Mouse (Mus musculus): ENCODE results near the gene Ly6g5b. TPM values are rescaled to one million over a fixed set of nuclear protein-coding genes. Genes with fewer than 3 reads are reported as not detected.

Ly6g5b gene
- 1.2 and 2.0 TPM in 2 replicates for polyA plus RNA-seq (2012; rRNA removed)

DNA sequence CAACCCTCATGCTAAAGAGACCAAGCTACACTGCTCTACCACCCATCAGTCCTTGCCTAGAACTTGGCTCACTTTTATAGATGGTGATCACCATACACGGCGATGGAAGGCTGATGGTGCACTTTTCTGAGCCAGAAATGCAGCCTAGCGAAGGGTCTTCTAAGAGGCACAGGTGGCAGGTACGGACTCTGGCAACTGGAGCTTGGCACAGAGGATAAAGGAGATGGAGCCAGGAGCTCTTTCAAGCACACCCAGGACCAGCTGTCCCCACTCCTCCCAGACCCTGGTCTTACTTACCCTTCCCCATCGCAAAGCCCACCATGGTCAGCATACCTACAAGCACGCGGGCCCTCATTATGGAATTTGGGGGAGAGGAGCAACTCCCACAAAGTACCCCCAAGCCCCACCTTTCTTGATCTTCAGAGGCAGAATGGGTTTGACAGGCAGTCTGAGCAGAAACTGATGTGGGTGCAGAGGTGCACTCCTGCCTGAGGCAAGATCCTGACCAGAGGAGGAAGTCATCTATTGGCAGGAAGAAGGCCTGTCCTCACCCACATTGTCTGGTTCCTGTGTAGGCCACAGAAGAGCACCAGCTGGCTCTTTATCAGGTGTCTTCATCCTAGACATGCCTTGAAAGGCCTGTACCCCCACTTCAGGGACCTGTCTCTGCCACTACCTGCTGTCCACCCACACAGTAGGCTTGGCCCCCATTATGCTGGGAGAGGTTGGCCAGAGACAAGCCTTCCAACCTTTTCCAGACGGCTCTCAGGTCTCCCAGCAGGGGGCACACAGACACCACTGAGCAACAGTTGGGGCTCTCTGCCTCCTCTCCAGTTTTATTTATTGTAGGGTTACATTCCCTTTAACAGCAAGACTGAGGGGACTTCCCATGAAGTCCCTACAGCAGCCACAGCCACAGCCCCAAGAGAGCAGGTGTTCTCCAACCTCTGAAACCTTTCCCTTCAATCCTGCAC is at the start of gene Ly6g5b:
Gene Ly6g5b (minus strand): TSS at position 383 of the 974 bp plus-strand sequence.
- no peak for DNase-seq (ENCODE audit: extremely low spot score in 1 of 2, low spot score in 1 of 2)

DNA sequence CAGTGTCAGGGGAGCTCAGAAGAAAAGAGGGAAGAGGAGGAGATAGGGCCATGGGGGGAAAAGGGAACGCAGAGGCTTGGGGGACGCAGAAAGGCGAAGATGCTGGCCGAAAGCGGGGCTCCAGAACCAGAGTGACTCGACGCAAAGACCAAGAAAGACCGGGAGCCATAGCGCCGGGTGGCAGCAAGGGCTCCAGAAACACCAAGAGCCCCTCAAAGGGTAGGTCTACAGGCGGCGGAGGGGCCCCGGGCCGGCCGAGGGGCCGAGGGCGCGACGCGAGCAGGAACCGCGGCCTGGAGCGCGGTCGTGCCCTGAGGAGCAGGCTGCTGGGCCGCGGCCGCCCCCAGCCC is 49.0 kb upstream of the Ly6g5b start:
- no peak for DNase-seq (ENCODE audit: extremely low spot score in 1 of 2, low spot score in 1 of 2)

DNA sequence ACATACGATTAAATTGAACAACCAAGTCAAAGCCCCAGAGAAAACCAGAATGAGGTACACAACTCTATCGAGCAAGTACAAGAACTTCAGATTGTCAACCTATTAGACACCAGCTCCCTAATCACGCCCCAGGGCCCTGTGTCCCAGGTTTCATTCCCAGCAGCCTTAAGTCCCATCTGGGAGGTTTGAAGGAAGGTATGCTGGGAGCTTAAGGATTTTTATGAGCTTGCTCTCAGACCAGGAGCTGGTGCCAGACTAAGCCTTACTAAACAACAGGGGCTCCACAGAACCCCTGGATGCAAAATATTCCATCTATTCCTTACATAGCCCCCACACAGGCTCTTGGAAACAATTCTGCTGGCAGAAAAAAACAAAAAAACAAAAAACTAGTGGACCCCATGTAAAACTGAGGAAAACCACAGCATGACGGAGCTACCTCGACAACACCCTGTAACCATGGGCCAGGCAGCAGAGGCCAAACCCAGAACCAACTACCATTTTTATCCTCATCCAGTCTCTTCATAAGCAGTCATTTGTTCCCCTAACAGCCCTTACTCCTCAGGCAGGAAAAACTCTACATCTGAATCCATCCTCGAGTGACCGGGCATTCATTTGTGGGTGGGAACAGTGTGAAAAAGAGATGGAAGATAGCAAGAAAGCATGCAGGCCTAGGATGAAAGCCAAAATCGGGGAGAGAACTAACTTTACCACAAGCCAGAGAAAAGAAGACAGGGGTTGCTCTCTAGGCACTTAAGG is 48.3 kb upstream of the Ly6g5b start:
- DNase-seq (ENCODE audit: extremely low spot score in 1 of 2, low spot score in 1 of 2), result no peak

- DNase-seq (ENCODE audit: extremely low spot score in 1 of 2, low spot score in 1 of 2), result no peak
Observed at GRCm38 (mm10) chr17:35162730-35163129, 47.5 kb upstream of the Ly6g5b start.

- DNase-seq (ENCODE audit: extremely low spot score in 1 of 2, low spot score in 1 of 2), result no peak
Observed at GRCm38 (mm10) chr17:35162121-35162520, 46.9 kb upstream of the Ly6g5b start.

DNA sequence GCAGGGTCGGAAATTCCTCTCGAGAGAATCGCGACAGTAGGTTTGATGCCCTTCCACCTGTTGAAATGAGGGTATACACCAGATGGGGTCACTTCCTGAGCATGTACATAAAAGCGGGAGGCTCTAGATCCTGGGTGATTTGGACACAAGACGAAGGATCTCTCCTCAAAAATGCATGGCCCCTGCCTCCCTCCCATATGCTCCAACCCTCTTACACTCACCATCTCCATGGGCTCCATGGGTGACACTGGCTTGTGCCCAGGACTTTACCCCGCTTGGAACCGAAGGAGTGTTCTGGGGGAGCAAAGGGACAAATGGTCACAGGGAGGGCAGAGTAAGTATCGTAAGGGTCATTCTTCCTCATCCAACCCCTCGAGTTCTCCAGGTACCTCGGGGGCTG is 46.2 kb upstream of the Ly6g5b start:
- DNase-seq (ENCODE audit: extremely low spot score in 1 of 2, low spot score in 1 of 2), result no peak

DNA sequence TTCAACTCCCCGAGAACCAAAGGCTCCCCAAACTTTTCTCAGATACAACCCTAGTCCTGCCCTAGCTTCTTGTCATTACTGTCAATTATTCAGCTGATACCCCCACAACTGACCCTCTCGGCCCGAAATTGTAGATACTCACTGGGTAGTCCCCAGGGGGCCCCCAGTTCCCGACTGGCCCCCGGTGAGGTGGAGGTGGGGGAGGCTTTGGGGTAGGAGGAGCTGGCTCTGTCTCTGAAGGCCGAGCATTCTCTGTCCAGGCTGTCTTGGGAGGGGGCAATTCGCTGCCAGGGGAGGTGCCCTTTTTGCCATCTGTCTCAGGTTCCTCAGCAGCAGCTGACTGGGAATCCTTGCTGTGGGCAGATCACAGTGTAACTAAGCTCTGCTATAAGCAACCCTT is 44.4 kb upstream of the Ly6g5b start:
- DNase-seq (ENCODE audit: extremely low spot score in 1 of 2, low spot score in 1 of 2), result no peak

DNA sequence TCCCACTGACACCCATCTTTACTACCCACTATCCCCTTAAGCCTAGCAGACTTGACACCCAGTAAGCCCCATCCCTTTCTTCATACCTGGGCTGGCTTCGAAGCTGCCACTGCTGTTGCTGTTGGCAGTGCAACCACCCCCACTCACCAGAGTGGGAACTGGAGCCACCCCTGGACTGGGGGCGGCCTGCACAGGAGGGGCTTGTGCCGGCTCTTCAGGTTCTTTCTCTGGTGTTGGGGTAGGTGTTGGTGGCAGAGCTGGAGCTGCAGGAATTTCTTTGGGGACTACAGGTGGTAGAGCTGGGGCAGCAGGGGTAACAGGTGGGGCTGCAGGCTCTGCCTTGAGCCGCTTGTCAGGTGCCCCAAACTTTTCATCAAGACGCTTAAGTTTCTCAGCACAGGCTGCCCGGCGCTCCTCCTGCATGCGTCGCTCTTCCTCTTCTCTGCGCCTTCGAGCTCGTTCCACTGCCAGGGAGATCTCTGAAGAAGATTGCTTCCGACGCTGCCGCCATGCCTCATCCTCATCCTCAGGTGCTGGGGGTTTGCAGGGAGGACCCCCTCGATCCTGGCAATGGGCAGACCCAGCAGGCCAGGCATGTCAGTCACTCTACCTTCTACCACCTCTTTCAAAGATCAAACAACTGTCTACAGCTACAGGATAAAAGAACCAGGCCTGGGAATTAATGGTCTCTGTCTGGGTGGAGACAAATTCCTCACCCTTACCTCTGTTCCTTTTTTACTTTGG is 43.8 kb upstream of the Ly6g5b start:
- DNase-seq (ENCODE audit: extremely low spot score in 1 of 2, low spot score in 1 of 2), result no peak

GRCm38 (mm10) chr17:35157661-35158175 is 42.5 kb upstream of the Ly6g5b start:
- DNase-seq (ENCODE audit: extremely low spot score in 1 of 2, low spot score in 1 of 2), result no peak

GRCm38 (mm10) chr17:35157254-35157653 is 42.0 kb upstream of the Ly6g5b start:
- no peak for DNase-seq (ENCODE audit: extremely low spot score in 1 of 2, low spot score in 1 of 2)

DNA sequence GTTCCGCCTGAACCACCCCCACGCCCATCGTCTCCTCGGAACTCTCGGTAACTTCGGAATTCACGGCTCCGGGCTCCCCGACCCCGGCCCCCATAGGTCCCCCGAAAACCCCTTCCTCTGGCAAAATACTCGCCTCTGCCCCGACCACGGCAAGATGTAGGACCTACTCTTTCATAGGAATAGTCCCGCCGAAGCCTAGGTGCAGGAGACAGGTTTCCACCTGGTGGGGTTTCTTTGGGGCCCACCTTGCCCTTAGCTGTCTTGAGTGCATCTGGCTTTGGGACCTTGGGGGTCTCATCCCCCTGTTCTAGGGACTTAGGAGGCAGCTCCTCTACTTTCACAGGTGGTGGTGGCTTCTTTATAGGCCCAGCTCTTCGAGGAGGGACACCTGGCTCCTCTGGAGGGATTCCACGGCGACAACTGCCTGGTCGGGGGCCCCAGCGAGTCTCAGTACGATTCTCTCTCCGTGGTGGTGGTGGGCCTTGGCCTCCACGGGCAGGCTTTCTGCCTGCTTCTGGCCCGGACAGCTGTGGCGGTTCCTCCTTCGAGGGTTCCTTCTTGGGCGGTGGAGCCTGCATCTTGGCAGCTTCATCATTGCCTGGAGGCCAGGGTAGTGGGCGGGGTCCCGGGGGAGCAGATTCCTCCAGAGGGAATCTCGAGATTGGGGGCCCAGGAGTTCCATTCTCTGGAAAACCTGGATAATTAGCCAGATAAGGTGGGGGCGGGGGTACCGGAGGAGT is 41.4 kb upstream of the Ly6g5b start:
- DNase-seq (ENCODE audit: extremely low spot score in 1 of 2, low spot score in 1 of 2), result no peak

DNA sequence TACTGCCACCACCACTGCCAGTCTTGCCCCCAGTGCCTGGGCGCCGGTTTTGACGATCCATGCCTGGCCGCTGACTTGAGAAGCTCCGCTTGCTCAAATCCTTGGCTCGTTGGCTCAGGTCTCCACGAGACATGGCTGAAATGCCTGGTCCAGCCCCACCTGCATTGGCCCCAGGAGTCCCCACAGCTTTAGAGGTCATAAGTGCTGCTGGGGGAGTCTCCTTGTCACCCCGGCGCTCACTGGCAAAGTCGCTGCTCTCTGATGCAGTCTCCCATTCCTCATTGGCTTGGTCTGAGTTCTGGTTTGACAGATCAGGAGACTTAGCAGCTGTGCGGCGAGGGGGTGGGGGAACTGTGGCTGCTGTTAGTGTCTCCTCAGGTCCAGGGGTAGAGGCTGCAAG is 40.2 kb upstream of the Ly6g5b start:
- DNase-seq (ENCODE audit: extremely low spot score in 1 of 2, low spot score in 1 of 2), result no peak

DNA sequence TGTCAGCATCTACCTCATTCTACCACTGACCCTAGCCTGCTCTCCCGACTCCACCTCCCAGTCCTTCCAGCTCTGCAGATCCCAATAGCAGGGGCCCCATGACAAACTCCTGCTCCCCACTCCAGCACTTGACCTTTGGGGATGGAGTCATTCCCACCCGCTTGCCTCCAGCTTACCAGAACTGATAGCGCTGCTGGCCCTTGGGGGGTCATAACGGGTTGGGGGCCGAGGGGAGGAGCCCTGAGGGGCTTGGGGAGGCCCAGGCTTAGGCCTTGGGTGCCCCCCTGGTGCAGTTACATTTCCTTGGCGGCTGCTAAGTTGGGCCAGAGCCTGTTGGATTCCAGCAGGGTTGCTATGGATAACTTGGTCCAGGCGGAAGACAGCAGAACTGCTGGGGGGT is 39.4 kb upstream of the Ly6g5b start:
- DNase-seq (ENCODE audit: extremely low spot score in 1 of 2, low spot score in 1 of 2), result no peak

GRCm38 (mm10) chr17:35153931-35154330 is 38.7 kb upstream of the Ly6g5b start:
- DNase-seq (ENCODE audit: extremely low spot score in 1 of 2, low spot score in 1 of 2), result no peak

DNA sequence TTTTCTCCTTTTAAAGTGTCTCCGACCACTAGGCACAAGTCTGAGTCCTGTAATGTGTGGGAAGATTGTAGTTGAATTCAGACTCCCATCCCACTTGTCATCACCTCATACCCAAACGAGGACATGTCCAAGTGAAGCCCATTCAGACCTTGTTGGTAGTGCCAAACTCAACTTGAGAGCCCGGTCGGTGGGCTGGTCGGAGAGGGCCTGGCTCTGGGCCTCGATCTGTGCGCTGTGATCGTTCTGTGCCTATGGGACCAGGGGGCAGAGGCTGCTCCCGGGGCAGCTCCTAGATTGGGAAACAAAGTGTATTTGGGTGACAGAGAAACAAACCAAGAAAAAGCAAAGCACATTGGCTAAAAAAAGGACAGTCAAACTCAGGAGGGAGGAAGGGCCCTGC is 37.8 kb upstream of the Ly6g5b start:
- DNase-seq (ENCODE audit: extremely low spot score in 1 of 2, low spot score in 1 of 2), result no peak

GRCm38 (mm10) chr17:35152121-35152520 is 36.9 kb upstream of the Ly6g5b start:
- no peak for DNase-seq (ENCODE audit: extremely low spot score in 1 of 2, low spot score in 1 of 2)

- DNase-seq (ENCODE audit: extremely low spot score in 1 of 2, low spot score in 1 of 2), result no peak
Observed at GRCm38 (mm10) chr17:35147922-35148639, 32.9 kb upstream of the Ly6g5b start.

GRCm38 (mm10) chr17:35147348-35147747 is 32.1 kb upstream of the Ly6g5b start:
- DNase-seq (ENCODE audit: extremely low spot score in 1 of 2, low spot score in 1 of 2), result no peak

DNA sequence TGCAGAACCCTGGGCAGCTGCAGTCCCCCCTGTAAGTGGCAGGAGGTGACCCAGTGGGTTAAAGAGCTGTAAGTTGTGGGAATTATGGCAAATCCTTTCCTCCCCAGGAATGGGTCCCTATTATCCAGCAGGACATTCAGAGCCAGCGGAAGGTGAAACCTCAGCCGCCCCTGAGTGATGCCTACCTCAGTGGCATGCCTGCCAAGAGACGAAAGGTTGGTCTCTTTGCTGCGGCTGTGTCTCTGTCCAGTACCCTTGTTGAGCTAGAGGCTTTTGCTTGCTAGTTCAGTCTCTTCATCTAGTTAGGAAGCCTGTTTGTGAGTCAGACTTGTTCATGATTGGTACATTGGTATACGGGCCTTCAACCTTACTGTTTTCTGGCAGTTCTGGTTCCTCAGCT is 30.9 kb upstream of the Ly6g5b start:
- DNase-seq (ENCODE audit: extremely low spot score in 1 of 2, low spot score in 1 of 2), result no peak
